Mouse (Mus musculus) spleen, embryonic (tissue): ENCODE results near the gene Bbx.

ENCODE experiments used
- CTCF ChIA-PET: fragments of 350-600 bp; sonication (Branson Sonifier 250); formaldehyde crosslinking; loops from one replicate; lab custom pipeline; 2022; lab: Charles Lee

The Bbx gene

DNA sequence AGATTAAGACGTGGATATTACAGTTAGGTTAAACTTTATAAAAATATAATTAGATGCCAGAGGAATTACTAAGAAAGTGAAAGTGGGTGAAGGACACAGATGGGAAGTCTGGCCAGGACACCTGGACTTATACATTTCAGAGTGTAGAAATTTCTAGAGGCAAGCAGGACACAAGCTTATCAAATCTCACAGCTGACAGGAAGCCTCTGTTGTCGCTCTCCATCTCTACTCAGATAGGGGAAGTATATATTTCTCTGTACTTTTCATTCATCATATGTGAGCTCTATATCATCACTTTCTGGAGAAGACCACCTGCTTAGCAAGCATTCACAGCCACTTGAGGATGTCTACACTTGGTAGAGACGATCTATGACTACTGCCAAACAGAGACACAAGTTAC lies 113.9 kb downstream of the Bbx start:
- CTCF ChIA-PET = interaction anchor here (0.8 kb wide), 1 partner anchor 11 kb away, joined by 4 read pairs; no protein-coding TSS in a partner anchor

DNA sequence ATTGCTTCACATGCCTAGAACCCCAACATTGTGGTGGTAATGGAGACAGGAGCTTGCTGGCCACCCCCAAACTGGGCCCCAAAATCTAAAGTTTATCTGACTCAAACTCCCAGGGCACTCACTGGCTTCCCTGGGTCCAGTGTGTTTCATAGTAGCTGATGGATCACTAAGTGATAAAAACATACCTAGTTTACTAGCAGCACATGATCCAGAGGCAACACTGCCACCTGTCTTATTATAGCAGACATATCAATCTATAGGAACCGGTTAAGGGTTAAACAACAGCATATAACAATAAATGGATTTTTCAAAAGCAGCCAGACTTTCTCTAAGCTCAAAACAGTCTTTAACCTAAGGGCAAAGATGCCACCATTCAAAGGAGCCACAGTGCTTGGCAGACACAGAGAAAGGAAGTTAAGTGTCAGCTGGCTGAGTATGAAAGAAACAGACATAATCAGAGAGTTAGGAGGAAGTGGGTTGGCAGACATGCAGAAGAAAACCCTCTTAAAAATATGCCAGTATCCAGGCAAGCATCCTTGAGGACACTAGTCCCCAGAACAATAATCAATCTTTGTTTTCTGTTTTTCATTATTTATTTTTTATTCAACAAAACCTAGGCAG lies 116.7 kb downstream of the Bbx start:
- CTCF ChIA-PET = no interaction called here

DNA sequence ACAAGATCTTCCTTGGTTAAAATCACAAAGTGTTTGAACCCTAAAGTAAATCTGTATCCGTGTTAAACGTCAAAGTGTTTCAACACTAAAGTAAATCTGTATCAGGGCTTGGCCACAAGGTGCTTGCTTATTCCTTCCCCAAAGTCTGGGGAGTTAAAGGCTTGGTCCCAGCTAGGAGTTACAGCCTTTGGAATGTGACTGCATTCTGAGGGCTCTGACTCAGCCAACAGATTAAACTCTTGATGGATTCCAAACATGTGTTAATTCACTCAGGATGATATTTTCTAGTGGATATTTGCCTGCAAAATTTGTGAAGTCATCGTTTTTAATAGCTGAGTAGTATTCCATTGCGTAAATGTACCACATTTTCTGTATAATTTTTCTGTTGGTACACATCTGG lies 120.6 kb downstream of the Bbx start:
- CTCF ChIA-PET = interaction anchor here (0.6 kb wide), 1 partner anchor 12 kb away, joined by 3 read pairs; no protein-coding TSS in a partner anchor

DNA sequence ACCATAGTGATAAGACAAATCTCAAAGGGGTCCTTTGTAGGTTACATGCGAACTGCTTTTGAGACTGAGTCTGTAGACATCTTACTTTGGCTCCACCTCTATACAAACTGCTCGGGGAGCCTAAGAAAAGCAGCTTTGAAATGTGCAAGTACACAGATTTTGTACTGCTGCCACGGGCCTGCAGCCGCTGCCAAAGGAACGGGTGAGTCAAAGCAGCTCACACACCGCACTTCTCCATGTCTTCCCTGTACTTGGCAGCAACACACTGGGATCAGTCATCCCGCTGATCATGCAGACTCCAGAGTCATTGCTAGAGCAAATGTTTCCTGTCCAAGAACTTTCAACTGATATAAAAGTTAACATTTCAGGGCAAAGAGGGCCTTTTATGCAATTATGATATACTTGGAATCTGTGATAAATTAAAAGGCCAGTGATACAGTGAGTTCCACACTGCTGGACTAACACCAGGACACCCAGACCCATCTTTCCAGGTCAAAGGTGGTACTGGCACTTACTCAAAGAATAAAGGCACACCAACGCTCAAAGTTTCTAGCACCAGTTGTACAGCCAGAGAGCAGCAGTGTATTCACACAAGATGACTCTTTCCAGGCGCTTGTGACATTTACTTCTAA lies 122.7 kb downstream of the Bbx start:
- CTCF ChIA-PET = no interaction called here

DNA sequence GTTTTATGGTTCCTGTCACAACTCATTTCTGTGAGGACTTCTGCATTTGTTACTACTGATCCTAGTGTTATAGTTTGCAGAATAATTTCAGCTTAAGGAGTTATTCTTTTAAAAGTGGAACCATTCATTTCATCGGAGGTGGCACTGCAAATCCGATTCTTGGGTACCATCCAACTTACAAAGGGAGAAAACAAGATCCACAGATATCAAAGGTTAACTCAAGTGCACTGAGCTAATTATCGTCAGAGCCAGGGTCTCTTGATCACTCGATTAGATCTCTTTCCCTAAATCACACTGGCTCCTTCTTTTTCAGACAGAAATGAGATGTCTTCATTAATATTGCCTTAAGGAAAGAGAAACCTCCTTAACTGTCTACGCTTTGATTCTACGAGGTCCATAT lies 123.9 kb downstream of the Bbx start:
- CTCF ChIA-PET = no interaction called here

DNA sequence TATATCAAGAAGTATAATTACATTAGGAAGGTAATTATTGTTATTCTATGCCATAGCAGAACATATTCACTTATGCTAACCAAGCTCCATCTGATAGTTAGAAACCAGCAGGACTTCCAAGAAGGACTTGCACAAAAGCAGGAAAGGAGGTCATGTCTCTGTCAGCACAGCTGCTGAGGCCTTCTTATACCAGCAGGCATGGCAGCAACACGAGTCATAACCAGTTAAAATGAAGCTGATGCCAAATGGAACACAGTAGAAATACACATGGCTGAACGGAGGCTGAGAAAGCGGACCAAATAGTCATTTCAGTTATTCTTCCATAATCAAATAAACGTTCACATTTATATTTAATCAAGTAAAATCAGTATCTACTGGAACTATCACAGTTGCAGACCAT lies 125.0 kb downstream of the Bbx start:
- CTCF ChIA-PET = interaction anchor here (0.6 to 0.9 kb wide), 2 partner anchors 11 to 1300 kb away, joined by 3 to 4 read pairs; no protein-coding TSS in a partner anchor

DNA sequence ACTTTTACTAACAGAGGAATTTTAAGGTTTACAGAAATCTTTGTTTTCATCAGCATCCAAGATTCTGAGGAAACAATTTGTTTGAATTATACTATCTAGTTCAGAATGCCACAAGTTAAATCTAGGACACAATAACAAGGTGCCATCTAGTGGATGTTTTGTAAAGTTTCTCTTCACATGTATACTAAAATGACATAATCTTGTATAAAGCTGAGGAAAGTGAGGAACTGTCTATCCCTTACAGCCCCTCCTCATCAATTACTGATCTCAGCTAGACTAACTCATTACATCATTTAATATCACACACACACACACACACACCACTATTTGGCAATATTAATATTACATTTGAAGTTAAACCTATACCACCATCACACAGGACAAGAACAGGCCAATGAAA lies 125.5 kb downstream of the Bbx start:
- CTCF ChIA-PET = interaction anchor here (0.6 kb wide), 1 partner anchor 1300 kb away, joined by 3 read pairs; no protein-coding TSS in a partner anchor

DNA sequence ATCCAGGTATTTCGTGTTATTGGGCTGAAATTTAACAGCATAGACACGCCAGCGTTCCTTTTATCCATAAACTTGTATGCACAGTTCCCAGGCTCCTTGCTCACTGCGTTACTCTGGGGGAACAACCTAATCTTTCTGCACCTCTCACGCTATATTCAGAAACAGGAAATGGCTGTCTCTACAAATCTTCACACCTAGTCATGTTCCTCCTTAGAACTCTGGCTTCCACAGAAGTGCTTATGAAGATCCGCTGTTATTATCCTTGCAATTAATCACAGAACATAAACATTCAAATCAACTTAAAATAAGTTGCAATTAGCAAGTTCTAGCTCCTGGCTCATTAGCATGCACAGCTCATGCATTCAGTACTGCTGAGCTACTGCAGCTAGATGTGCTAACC lies 127.0 kb downstream of the Bbx start:
- CTCF ChIA-PET = interaction anchor here (1.0 kb wide), 1 partner anchor 17 kb away, joined by 3 read pairs; no protein-coding TSS in a partner anchor

DNA sequence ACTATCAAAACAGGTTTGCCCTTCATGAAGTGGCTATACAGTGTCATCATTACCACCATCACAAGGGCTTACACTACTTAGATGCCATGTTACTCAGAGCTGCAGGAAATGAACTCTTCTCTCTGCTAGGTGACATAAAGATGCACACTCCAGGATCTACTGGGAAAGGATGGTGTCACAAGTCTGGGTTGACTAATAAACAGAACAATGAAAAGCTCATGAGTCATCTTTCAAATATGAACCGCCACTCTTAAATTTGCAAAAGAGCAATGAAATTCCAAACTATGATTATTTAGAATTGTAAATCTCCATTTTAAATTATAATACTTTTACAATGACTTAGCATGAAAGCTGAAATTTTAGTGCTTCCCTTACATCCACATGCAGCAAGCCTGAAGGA lies 129.6 kb downstream of the Bbx start:
- CTCF ChIA-PET = interaction anchor here (0.7 kb wide), 1 partner anchor 93 kb away, joined by 6 read pairs; no protein-coding TSS in a partner anchor

DNA sequence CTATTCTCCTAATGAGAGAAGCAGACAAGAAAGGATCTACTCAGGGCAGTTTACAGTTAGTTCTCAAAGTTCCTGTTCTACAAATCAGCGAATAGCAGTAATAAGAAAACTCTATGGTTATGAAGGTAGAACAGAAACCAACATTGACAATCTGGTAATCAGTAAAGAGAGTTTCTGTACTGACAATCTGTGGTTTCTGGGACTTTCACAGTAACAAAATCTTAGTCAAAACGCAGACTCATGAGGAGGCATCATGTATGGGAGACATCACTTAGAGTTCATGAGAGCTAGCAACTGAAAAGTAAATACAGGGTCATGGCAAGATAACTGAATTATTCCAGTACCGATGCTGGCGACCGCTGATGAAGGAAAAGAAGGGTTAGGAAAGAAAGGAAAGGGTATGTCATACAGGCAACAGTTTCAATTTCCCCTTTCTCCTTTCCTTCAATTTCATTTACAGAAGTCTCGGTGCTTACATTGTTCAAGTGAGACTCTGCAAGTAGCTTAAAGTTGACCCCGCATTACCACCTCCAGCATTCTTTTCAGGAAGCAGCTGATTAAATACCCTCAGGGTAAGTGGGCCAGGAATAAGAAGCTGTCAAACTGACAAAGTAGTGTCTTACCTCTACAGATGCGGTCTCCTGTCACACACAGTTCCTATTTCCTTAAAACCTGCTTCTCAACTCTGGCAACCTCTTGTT lies 133.3 kb downstream of the Bbx start:
- CTCF ChIA-PET = no interaction called here

DNA sequence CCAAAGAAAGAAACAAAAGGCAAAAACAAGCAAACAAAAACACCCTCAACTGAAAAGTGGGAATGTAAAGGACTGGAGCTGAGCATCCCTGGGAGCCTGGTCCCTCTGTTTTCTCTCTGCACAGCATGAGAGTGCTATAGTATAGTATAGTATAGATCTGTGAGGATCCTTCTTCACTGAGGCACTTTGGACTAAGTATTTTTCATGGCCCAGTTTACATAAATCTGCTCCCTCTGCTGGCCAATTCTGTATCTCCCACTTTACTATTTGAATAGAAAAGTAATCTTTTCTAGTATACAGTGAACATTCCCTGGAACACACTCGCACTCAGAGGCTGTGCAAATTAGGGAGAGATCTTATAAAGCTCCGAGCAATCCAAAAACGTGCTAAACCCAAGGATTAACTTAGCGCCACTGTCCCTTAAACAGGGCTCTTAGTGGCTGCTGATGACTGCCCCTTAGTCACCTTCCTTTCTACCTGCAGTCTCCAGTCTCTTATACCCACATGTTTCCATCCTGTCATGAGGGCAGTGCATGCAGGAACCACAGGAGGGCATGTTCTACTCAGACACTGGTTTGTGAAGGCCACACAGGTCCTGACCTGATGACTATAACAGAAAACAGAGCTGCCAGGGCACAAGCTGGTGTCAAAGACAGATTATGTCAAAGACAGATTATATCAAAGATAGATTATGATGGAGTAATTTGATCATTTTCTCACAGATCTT lies 138.5 kb downstream of the Bbx start:
- CTCF ChIA-PET = no interaction called here

DNA sequence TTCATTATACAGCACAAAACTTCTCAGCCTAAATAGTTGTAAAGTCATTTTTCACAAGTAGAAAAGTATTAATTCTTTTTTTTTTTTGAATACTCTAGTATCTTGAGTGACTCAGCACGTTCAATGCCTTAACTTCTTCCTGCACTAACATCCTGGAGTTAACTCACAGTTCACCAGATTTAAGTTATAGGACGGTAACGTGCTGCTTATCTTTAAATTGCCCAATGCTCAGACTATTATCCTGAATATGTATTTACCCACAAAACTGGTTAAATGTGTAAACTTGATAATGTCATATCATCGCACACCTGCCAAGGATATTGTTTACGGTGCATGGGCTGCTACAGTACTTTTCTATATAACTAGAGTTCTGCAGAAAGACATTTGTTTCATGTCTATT lies 139.4 kb downstream of the Bbx start:
- CTCF ChIA-PET = no interaction called here

DNA sequence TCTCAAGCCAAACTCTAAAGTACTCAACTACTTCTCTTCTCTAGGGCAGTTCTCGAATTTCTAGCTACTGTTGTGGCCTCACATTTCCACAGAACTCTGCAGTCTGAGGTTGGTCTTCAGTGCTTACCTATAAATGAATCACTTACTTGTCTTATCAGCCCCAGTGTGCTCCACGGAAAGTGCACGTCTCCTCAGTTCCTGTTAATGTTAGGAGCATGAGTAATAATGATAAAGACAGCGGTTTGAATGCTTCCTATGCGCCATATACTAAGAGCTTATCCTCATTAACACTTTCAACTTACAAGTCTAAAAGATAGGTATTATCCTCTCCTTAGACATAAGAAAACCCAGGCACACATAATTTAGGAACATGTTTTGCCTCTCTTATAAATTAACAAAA lies 142.4 kb downstream of the Bbx start:
- CTCF ChIA-PET = no interaction called here

DNA sequence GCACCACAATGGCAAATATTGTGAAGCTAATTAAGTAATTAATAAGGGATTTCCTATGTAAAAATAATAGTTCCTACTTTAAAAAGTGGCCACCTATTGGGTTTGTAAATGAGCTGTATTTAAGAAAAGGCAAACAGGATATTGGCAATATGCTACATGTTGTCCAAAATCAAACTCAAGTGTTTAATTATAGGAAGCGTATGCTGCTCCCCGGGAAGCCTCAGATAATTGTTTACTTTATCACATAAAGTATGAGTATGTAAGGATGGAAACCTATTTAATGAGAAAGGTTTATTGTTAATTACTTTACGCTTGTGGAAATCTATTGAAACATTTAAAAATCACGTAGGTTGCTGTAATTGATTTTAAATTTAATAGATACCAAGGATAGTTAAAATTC lies 159.4 kb downstream of the Bbx start:
- CTCF ChIA-PET = no interaction called here

DNA sequence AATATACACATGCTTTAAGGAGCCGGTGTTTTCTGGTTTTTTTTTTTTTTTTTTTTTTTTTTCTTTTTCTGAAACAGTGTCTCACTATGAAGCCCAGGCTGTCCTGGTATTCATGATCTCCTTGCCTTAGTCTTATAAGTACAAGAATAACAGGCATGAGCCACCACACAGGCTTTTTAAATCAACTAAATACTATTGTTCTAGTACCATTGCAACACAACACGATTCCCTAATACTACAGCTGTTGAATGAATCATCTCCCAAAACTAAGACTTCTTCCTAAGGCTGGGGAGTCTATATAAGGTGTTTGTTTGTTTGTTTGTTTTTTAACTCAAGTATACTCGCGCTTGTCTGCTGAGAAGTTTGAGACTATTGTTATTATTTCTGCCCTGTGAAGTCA lies 169.5 kb downstream of the Bbx start:
- CTCF ChIA-PET = no interaction called here

DNA sequence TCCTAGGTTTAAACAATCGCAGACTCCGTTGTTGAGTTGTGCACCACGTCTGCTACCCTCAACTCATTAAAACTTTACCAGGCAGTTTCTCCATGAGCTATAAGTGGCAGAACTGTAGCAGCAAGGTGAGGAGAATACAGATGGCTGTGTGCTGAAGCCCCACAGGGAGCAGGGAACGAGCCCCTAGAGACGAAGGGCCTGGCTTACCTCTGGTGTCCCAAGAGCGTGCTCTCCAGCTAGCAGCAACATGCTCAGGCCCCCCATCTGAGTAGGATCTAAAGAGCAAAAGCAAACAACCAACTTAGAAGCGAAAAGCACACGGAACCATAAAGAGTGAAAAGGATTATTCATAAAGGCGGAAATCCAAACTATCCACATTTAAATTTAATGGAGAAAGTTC lies 170.0 kb downstream of the Bbx start:
- CTCF ChIA-PET = no interaction called here

DNA sequence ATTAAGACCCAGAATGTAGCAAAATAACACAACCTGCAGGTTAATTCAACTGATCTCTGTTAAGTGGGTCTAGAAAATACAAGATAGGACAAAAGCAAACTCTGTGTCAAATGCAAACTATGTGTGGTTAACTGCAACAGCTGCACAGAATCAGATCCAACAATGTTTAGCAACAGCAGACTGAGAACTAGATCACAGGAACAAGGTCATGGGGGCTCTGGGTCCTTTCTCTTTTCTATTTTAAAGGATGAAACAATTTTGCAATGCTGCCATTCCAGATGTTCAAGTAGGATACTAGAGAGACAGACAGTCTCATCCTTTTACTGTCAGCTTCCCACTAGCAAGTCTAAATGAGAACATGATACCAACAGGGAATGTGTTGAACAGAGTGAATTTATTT lies 170.4 kb downstream of the Bbx start:
- CTCF ChIA-PET = no interaction called here

DNA sequence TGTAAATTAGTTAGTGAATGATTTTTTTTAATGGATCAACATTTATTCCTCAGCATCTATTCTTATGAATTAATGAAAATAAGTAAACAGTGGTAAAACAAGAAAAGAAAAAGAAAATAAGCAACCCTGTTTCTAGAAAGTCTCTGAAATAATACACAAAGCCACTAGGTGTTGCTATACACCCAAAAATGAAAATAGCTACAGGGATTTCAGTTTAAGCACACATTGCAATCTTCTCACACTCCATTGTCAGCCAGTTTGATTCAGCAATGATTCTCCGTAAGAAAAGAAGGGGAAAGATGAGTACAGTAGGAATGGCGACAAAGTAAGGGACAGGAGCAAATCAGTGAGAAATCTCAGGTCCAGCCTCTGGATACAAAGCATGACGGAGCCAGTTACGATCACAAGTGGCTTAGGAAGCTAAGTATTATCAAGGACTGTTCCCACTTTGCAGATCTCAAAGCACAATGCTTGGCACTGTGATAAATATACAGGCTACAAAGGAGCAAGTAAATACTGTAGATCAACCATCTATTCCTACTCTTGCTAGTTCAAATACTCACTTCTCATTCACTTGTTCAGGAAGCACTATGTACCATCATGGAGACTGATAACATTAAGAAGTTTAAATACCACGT lies 177.5 kb downstream of the Bbx start:
- CTCF ChIA-PET = interaction anchor here (1.2 kb wide), 1 partner anchor 14 kb away, joined by 4 read pairs; no protein-coding TSS in a partner anchor

DNA sequence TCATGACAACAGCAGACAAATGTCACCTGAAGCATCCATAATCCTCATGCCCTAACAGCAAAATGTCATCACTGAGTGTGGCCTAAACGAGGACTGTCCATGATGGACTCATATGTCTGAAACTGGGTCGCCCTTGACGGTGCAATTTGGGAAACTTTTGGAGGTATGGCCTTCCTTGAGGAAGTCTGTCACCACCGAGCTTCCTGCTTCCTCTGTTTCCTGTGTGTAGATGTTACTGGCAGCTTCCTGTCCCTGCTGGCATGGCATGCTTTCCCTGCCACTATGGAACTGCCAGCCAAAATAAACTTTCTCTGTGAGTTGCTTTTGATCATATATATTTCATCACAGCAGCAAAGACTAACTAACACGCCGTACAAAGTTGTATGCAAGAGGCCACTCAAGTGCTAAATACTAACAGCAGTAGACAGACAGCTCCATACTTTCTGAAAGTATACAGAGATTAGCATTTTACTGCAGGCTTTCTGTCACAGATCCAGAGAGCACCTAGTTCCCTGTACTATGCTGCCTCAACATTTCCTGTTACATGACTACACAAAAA lies 180.7 kb downstream of the Bbx start:
- CTCF ChIA-PET = no interaction called here

DNA sequence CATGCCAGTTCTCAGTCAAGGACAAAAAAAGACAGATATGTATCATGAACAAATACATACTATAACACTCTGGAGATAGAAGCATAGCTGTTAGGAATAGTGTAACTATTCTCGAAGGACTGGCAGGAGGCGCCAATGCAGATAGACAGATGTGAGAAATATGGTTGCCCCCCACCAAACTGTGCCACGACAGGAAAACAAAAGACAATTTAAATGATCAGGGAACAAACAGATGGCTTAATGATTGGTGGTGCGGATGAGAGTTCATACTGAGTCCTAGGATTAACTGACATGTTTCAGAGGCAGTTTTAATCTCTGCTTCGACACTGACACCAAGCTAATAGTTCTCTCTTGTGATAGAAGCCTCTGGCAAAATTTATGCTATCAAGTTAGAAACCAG lies 181.7 kb downstream of the Bbx start:
- CTCF ChIA-PET = no interaction called here

DNA sequence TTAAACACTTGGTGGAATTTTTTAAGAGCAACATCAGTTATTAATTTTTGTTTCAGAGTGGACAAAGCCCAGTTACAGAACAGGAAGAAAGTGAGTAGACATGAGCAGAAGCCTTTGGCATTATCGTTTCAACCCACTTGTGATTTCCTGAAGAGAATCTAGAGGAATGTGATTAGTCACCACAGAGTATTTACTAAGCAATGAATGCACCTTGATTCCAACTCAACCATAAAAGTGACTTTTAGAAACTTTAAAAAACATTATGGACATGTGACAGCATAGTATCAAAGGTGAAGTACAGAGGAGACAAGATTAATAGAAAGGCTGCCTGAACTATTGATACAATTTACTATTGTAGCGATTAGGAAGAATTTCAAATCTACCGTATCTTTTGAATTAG lies 183.2 kb downstream of the Bbx start:
- CTCF ChIA-PET = no interaction called here
